In genomic region chr4:100722532-100722931, GRCm38 (mm10) we compare ENCODE assay signal across 7 mouse cellular contexts. TPM values are rescaled to one million over a fixed set of nuclear protein-coding genes. Genes with fewer than 3 reads are reported as not detected.
DNase-seq lines count a peak whose midpoint lies in the region; TF ChIP-seq lines count a peak whose summit lies in the region.

No protein-coding gene starts in this region.

- H3K4me3 ChIP-seq in thymus, adult 2 months (ENCODE audit: control insufficient read depth, insufficient read depth, low read length), result no peak overlapping the region

- no peaks in the 10 kb centered on the region for H3K4me1 ChIP-seq in thymus, adult 2 months (replicated peaks; ENCODE audit: control insufficient read depth, insufficient read depth, low read length)

- no peaks in the 10 kb centered on the region for H3K36me3 ChIP-seq in thymus, adult 2 months (ENCODE audit: control insufficient read depth, insufficient read depth, low read length)

- peak; percentile 8 to 37 for DNase-seq in spleen, postnatal 10 days (ENCODE audit: low spot score in 2 of 2)
- no peak for DNase-seq in spleen, adult 12 weeks (ENCODE audit: low spot score)
- peak; percentile 32 for DNase-seq in brain, adult 2 months (ENCODE audit: low read depth, low spot score)
- peak; percentile 19 to 21 for DNase-seq in gastrocnemius, adult 8-10 months (ENCODE audit: low spot score in 2 of 2)
- DNase-seq in large intestine, adult 2 months (ENCODE audit: low read depth, low spot score), result peak; percentile 32
- DNase-seq in lung, postnatal 36 days, result peak; percentile 77
- peak; percentile 28 for DNase-seq in thymus, adult 2 months

- no peak overlapping the region for H3K27ac ChIP-seq in thymus, adult 2 months (ENCODE audit: control insufficient read depth, insufficient read depth, low read length)

- 19% methylated on average over 9 of the region's 9 CpGs for WGBS in large intestine, adult 2 months
- 19% methylated on average over 9 of the region's 9 CpGs for WGBS in thymus, adult 2 months

- TF ChIP-seq POLR2A in thymus, adult 2 months (IDR thresholded peaks at IDR 0.05; ENCODE audit: control insufficient read depth, extremely low read depth, insufficient read depth, low read length, poor library complexity), result no peak

- peak; percentile 52; the same call in 1 of the 2 replicates for TF ChIP-seq CTCF in thymus, adult 2 months (IDR thresholded peaks at IDR 0.05; ENCODE audit: borderline replicate concordance, control insufficient read depth, extremely low read depth, insufficient read depth, low read length, poor library complexity)

- no peaks in the 10 kb centered on the region for H3K27me3 ChIP-seq in thymus, adult 2 months (ENCODE audit: control insufficient read depth, insufficient read depth, low read length)

RNA-seq across cellular contexts. Expression of gene Cachd1, which starts 53.9 kb away (rescaled TPM):
- 10 to 100 TPM in 1 of 4 experiments, 1 to 10 TPM in 3; 3.0 to 10.7 (median 5.8) TPM for total RNA-seq in gastrocnemius, adult 8-10 months (2022)
- 27.6 and 33.0 TPM in 2 replicates for polyA plus RNA-seq in large intestine, adult 2 months (2012; rRNA removed)
- polyA plus RNA-seq in thymus, adult 2 months (2012; rRNA removed), result 13.0 and 15.9 TPM in 2 replicates
